Comparison of ENCODE assay signal across 16 mouse cellular contexts in the genomic region with DNA sequence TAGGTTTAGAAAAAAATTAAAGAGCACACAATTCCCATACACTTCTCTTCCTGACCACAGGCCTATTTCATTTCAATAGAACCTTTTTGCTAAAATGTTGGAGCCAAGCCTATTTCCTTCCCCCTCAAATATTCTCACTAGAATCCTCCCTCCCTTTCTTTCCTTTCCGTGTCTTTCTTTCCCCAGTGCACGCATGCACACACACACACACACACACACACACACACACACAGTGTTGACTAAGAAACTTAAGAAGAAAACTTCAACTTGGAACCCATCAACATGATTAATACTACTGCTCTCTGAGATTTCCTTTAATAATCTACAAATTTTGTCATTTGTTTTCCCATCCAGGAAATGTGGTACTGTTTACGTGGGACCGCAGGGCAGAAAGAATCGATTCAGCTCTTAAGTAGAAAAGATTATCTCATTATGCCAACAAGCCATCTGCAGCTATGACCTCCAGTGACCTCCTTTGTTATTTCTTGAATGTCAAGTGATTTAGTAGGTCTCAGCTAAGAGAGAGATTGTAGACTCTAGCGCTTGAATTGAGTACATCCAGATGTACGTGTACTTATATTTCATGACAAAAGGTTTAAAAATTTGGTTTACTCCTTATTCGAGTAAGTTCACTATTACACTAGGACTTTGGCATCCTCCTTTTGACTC. TPM values are rescaled to one million over a fixed set of nuclear protein-coding genes. Genes with fewer than 3 reads are reported as not detected.
DNase-seq lines count a peak whose midpoint lies in the region; ATAC-seq and TF ChIP-seq lines count a peak whose summit lies in the region.
"Had no signal": no experiment of that assay in that cellular context is flagged by ENCODE, and none has a peak within 500 bp of the region (broad histone marks: within the 10 kb centered on the region; RNA-seq: fewer than 3 reads in every experiment).

No protein-coding gene starts in this region.

- intact Hi-C loops in left cerebral cortex, adult 2 months (cut with DNase I) = no loop called here

- H3K4me1 ChIP-seq in kidney, embryonic 16.5 days (ENCODE audit: insufficient read depth, low read length) = no peaks in the 10 kb centered on the region
- H3K4me1 ChIP-seq in midbrain, embryonic 13.5 days (replicated peaks) = peaks cover 14% of the 10 kb centered on the region
- H3K4me1 ChIP-seq in cerebellum, adult 2 months (ENCODE audit: control insufficient read depth, insufficient read depth, low read length) = no peaks in the 10 kb centered on the region

- no peaks in the 10 kb centered on the region for H3K36me3 ChIP-seq in kidney, embryonic 16.5 days (ENCODE audit: insufficient read depth, low read length)
- H3K36me3 ChIP-seq in midbrain, embryonic 13.5 days = no peaks in the 10 kb centered on the region
- H3K36me3 ChIP-seq: neural tube, embryonic 13.5 days had no signal

- no peak for DNase-seq in kidney, adult 18-20 months
- DNase-seq in brain, embryonic 14.5 days (ENCODE audit: low read depth) = peak; percentile 60
- DNase-seq in embryo, embryonic 9.5 days (ENCODE audit: extremely low spot score) = peak; percentile 59
- DNase-seq in adrenal gland, postnatal 14 days = no peak
- DNase-seq in left cerebral cortex, adult 2 months (ENCODE audit: extremely low spot score in 1 of 2, low spot score in 2 of 2) = no peak
- no peak for DNase-seq in cerebellum, adult 2 months
- DNase-seq: cerebellum, postnatal 36 days had no signal

- no peak for TF ChIP-seq POLR2A in brain, embryonic 14.5 days (IDR thresholded peaks at IDR 0.05; ENCODE audit: borderline replicate concordance, extremely low read depth, insufficient read depth, insufficient read length, poor library complexity, severe bottlenecking)
- TF ChIP-seq POLR2A in cerebellum, adult 2 months (IDR thresholded peaks at IDR 0.05; ENCODE audit: borderline replicate concordance, insufficient read depth, low read length) = no peak

- H3K4me2 ChIP-seq in kidney, embryonic 16.5 days (replicated peaks; ENCODE audit: low read depth, low read length) = no peak overlapping the region
- H3K4me2 ChIP-seq in midbrain, embryonic 13.5 days (replicated peaks) = no peak overlapping the region
- H3K4me2 ChIP-seq: neural tube, embryonic 13.5 days had no signal

- TF ChIP-seq CTCF in brain, embryonic 14.5 days (IDR thresholded peaks at IDR 0.05; ENCODE audit: borderline replicate concordance, extremely low read depth, insufficient read depth, insufficient read length) = no peak
- no peak for TF ChIP-seq CTCF in left cerebral cortex, adult 2 months (IDR thresholded peaks at IDR 0.05)
- TF ChIP-seq CTCF in cerebellum, adult 2 months (IDR thresholded peaks at IDR 0.05; ENCODE audit: borderline replicate concordance, insufficient read depth, low read depth, low read length) = no peak

- WGBS in kidney, embryonic 16.5 days = 19% methylated on average over 8 of the region's 8 CpGs
- WGBS in midbrain, embryonic 13.5 days = 22% methylated on average over 8 of the region's 8 CpGs
- 48% methylated on average over 8 of the region's 8 CpGs for WGBS in cerebellum, adult 2 months

- no peak overlapping the region for H3K27ac ChIP-seq in kidney, embryonic 16.5 days (ENCODE audit: low read length)
- H3K27ac ChIP-seq in midbrain, embryonic 13.5 days = no peak overlapping the region
- no peak overlapping the region for H3K27ac ChIP-seq in left cerebral cortex, adult 2 months
- no peak overlapping the region for H3K27ac ChIP-seq in cerebellum, adult 2 months (ENCODE audit: insufficient read depth, low read length)
- H3K27ac ChIP-seq: neural tube, embryonic 13.5 days had no signal

- ATAC-seq in kidney, embryonic 16.5 days (ENCODE audit: low FRiP score, low TSS enrichment) = 0 out of 2 replicates have a peak, but pooled peaks have one; percentile 42
- ATAC-seq in midbrain, embryonic 13.5 days = 0 out of 2 replicates have a peak, but pooled peaks have one; percentile 20
- ATAC-seq: CD4-positive, CD25-positive, alpha-beta regulatory T cell, adult 4 months had no signal

- H3K27me3 ChIP-seq in kidney, embryonic 16.5 days (ENCODE audit: insufficient read depth, low read length) = no peaks in the 10 kb centered on the region
- H3K27me3 ChIP-seq in midbrain, embryonic 13.5 days = no peaks in the 10 kb centered on the region
- H3K27me3 ChIP-seq in cerebellum, adult 2 months (ENCODE audit: control insufficient read depth, insufficient read depth, low read length) = no peaks in the 10 kb centered on the region
- H3K27me3 ChIP-seq: neural tube, embryonic 13.5 days had no signal

- H3K9ac ChIP-seq in kidney, embryonic 16.5 days (replicated peaks; ENCODE audit: low read length) = no peak overlapping the region
- H3K9ac ChIP-seq in midbrain, embryonic 13.5 days (replicated peaks) = no peak overlapping the region
- H3K9ac ChIP-seq: neural tube, embryonic 13.5 days had no signal

- H3K9me3 ChIP-seq in kidney, embryonic 16.5 days (ENCODE audit: low read length) = peaks cover 5% of the 10 kb centered on the region
- no peaks in the 10 kb centered on the region for H3K9me3 ChIP-seq in midbrain, embryonic 13.5 days
- H3K9me3 ChIP-seq: neural tube, embryonic 13.5 days had no signal

- H3K4me3 ChIP-seq in kidney, embryonic 16.5 days (ENCODE audit: low read length) = no peak overlapping the region
- H3K4me3 ChIP-seq in midbrain, embryonic 13.5 days (replicated peaks) = no peak overlapping the region
- no peak overlapping the region for H3K4me3 ChIP-seq in left cerebral cortex, adult 2 months
- H3K4me3 ChIP-seq in cerebellum, adult 2 months (replicated peaks; ENCODE audit: insufficient read depth, low read depth, low read length) = no peak overlapping the region
- H3K4me3 ChIP-seq: neural tube, embryonic 13.5 days had no signal

RNA-seq across cellular contexts. Expression of a gene that starts 19.4 kb away (rescaled TPM):
- not detected in 2 replicates for polyA plus RNA-seq in kidney, embryonic 16.5 days (2015; fragmentation: Nextera tagmentation; extraction: Ambion mirVana)
- polyA plus RNA-seq in brain, embryonic 14.5 days (2012; rRNA removed) = not detected in 2 replicates
- polyA plus RNA-seq in midbrain, embryonic 13.5 days (2015; fragmentation: Nextera tagmentation; extraction: Ambion mirVana) = not detected in 2 replicates
- total RNA-seq in adrenal gland, postnatal 14 days (2021) = not detected in 2 replicates
- total RNA-seq in left cerebral cortex, adult 2 months (2021) = not detected
- polyA plus RNA-seq in cerebellum, adult 2 months (2012; rRNA removed) = not detected in 2 replicates
- total RNA-seq: heart, adult 8-10 months; heart, postnatal 25 days; left cerebral cortex, postnatal 10 days had no signal
- polyA plus RNA-seq: CD4-positive, CD25-positive, alpha-beta regulatory T cell, adult 4 months; large intestine, adult 2 months; liver, embryonic 16.5 days; neural tube, embryonic 13.5 days had no signal

RNA-seq across cellular contexts. Expression of a gene that starts 25.9 kb away (rescaled TPM):
- polyA plus RNA-seq in kidney, embryonic 16.5 days (2015; fragmentation: Nextera tagmentation; extraction: Ambion mirVana) = 12.1 and 13.6 TPM in 2 replicates
- polyA plus RNA-seq in brain, embryonic 14.5 days (2012; rRNA removed) = 16.2 and 18.6 TPM in 2 replicates
- 11.3 and 12.3 TPM in 2 replicates for polyA plus RNA-seq in midbrain, embryonic 13.5 days (2015; fragmentation: Nextera tagmentation; extraction: Ambion mirVana)
- 19.9 and 20.7 TPM in 2 replicates for total RNA-seq in adrenal gland, postnatal 14 days (2021)
- 10 to 100 TPM; 16.7 to 18.4 TPM for total RNA-seq in left cerebral cortex, adult 2 months (2021)
- polyA plus RNA-seq in cerebellum, adult 2 months (2012; rRNA removed) = 13.6 and 15.0 TPM in 2 replicates

RNA-seq across cellular contexts. Expression of a gene that starts 54.3 kb away (rescaled TPM):
- 19.7 and 20.1 TPM in 2 replicates for polyA plus RNA-seq in kidney, embryonic 16.5 days (2015; fragmentation: Nextera tagmentation; extraction: Ambion mirVana)
- polyA plus RNA-seq in brain, embryonic 14.5 days (2012; rRNA removed) = 31.7 and 34.8 TPM in 2 replicates
- polyA plus RNA-seq in midbrain, embryonic 13.5 days (2015; fragmentation: Nextera tagmentation; extraction: Ambion mirVana) = 12.5 and 14.1 TPM in 2 replicates
- total RNA-seq in adrenal gland, postnatal 14 days (2021) = 50.4 and 53.1 TPM in 2 replicates
- 10 to 100 TPM; 62.3 to 62.4 TPM for total RNA-seq in left cerebral cortex, adult 2 months (2021)
- 48.1 and 50.7 TPM in 2 replicates for polyA plus RNA-seq in cerebellum, adult 2 months (2012; rRNA removed)

Comparison
In these comparisons a context has a peak if more than half of its experiments do, and no peak if none do; other contexts are left out.
1. DNase-seq: peak in brain, embryonic 14.5 days (single experiment) and embryo, embryonic 9.5 days (single experiment); none in kidney, adult 18-20 months (single experiment), adrenal gland, postnatal 14 days (single experiment), left cerebral cortex, adult 2 months (0 of 2) and cerebellum, adult 2 months (0 of 2).